Mouse (Mus musculus): Measurements from ENCODE around the gene Bcl3.

The Bcl3 gene

DNA sequence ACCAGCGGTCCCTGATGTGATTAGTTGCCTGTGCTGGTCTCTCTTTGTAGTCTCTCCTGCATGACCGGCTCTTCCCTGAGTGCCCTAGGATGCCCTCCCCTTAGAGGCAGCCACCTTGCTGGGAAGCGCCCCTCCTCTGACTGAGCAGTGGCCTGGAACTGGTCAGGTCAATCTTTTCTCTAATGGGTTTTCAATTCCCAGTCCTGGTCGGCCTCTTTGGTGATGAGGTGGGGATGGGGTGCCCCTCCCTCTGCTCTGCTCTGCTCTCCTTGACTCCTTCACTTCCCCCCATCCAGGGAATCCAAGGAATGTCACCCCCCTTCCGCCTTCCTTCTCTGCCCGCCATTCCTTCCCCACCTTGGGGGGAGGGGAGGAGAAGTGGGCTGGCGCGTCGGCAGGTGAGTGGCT, 51.6 kb downstream of the Bcl3 start, which contains the start of gene Bcam:
Gene Bcam (minus strand): TSS at position 33 of the 408 bp plus-strand sequence.
- in situ Hi-C loops (cut with MseI, MboI) = no loop called here

DNA sequence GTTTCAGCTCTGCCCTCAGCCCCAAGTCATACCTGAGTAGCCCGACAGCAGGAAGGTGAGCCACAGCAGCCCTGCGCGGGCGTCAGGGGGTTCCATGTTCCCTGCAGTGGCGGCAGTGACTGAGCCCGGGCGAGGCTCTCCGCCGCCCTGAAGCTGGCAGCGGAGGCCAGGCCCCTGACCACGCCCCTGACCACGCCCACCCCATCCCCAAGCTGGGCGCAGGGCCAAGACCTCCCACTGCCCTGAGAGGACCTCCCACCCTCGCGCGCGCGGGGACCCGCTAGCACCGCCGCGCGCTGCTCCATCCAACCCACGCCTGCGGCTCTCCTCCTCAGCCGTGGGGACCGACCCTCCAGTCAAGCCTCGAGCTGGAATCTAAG, 52.2 kb downstream of the Bcl3 start:
- in situ Hi-C loops (cut with MseI, MboI) = no loop called here

DNA sequence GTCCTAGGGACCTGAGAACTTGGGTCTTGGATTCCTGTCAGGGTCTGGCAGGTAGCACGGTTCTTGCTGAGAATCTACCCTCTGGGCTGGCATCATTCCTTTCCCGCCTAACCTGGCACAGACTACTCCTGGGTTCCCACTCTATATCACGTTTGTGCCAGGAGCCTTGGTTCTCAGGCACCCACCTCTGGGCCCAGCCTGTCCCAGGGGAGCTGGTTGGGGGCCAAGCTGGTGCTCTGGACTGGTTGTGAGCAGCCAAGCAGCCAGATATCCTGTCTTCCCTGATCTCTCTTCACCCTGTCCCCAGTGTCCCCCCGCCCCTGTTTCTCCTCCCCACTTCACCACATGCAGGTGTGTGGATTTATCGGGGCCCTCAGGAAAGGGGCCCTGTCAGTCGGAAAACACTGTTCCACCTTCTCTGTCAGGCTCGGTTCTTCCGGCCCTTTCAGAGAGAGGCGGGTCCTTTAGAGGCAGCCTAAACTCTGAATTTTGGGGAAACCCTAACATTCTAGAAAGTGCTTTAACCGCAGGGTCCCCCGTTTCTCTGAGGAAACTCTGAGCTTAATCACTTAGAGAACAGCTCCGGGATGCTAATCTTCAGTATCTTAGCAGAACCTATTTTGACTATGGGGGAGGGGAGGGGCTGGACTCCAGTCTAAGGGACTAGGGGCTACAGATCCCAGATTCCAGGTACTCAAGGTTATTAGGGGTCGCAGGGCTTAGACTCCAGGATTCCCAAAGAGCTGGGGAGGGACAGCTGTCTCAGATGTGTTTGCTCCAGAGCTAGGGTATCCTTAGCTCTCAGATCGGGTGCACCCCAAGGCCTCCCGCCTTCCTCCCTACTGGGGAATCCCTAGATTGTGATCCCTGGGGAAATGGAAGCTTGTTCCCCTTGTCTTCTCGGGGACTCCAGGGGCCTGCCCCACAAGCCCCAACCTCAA, 52.9 kb downstream of the Bcl3 start:
- in situ Hi-C loops (cut with MseI, MboI) = no loop called here

DNA sequence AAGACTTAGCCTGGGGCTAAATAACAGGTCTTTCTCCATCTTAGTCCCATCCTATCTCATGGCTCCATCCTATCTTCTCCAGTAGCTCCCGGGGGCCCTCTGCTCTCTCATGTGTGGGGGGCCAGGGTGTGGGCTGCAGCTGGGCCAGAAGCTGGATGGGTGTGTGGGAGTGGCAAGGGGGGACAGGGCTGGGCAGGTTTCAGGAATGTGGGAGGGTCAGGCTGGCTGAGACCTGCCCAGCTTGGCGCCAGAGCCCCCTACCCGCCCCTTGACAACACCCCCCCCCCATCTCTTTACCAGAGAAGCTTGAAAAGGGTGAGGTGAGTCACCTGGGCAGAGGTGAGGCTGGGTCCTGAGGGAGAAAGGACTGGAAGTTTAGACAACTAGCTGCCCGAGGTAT, 53.6 kb downstream of the Bcl3 start:
- in situ Hi-C loops (cut with MseI, MboI) = no loop called here

DNA sequence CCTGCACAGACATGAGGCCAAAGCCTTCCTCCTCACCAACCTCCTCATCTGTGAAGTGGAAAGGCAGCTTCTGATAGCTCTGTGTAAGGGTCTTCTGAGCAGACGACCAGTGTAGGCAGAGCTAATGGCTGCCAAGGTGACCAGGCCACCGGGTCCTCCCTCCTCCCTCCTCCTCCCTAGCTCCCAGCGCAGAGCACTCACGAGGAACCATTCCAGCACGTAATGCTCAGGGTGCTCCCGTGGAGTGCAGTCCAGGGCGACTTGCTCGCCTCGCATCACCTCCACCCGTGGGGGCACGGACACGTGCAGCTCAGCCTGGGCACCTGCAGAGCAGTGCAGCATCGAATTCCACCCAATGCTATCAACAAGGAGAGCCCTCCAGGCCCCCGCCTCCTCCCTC, 54.3 kb downstream of the Bcl3 start:
- in situ Hi-C loops (cut with MseI, MboI) = no loop called here

DNA sequence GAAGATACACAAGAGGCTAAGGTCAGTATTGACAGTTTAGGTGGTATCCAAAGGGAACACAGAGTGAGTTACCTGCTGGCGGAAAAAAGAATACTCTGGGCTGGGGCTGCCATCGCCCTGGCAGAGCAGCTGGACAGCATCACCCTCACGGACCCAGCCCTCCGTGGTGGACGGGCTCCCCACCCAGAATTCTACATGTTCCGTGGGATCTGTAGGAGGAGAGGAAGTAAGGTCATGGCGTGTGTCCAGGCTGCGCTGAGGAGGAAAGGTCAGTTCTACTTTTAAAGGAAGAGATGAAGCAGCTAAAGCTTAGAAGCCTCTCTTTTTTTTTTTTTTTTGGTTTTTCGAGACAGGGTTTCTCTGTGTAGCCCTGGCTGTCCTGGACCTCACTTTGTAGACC, 58.0 kb downstream of the Bcl3 start:
- in situ Hi-C loops (cut with MseI, MboI) = no loop called here

DNA sequence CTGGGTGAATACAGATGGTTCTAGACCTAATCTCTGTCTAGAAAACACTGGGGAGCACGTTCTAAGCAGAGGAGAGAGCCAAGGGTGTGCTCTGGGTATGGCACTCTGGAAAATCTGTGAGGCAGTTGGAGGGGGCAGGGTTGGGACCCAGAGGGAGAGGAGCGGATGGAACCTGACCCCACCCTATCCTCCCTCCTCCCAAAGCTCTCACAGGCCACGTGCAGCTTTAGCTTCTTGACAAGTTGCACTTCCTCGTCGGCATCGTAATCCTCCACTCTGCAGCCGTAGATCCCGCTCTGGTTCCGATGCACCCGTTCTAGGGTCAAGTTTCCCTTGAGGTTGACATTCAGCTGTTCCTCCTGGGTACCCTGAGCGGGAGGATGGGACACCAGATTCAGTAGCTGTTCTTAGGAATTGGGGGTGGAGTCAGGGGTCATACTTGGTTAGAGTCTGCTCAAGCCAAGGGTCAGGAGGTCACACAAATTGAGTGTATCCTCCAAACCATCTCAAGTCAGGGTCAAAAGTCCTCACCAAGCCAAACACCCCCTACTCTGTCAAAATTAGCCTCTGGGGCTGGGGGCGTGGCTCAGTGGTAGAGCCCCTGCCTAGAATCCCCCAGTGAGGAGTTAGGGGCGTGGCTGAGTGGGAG, 58.6 kb downstream of the Bcl3 start:
- in situ Hi-C loops (cut with MseI, MboI) = no loop called here

DNA sequence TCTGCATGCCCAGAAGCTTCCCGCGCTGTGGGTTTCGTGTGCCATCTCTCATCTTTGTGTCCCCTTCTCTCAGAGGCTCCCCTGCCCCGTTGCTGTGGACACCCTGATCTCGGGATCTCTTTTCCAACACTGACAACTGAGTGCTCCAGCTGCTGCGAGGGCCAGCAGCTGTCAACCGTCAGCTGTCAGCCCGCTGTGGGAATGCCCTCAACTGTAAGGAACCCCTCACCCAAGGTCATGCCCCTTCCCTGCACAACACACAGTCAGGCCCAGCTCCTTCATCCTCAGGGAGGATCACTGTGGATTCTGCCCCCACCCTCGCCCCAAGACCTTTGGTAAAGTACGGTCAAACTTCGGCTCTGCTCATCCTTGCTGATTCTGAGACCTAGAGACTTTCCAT, 60.3 kb downstream of the Bcl3 start:
- in situ Hi-C loops (cut with MseI, MboI) = no loop called here

DNA sequence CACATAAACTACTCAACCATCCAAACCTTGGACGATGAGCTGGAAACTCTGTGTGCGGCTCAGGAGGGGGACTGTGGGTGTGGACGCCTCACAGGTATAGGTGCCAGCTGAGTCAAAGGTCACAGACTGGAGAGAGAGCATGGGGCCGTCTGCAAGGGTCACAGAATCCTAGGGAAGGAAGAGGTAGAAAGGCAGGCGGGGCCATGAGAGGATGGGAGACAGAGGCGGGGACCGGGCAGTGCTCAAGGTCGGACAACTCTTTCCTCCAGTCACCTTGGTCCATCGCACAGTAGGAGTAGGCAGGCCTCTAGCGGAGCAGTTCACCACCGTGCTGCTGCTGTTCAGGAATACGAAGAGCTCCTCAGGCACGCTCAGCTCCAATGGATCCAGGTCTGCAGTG, 62.5 kb downstream of the Bcl3 start:
- in situ Hi-C loops (cut with MseI, MboI) = no loop called here

DNA sequence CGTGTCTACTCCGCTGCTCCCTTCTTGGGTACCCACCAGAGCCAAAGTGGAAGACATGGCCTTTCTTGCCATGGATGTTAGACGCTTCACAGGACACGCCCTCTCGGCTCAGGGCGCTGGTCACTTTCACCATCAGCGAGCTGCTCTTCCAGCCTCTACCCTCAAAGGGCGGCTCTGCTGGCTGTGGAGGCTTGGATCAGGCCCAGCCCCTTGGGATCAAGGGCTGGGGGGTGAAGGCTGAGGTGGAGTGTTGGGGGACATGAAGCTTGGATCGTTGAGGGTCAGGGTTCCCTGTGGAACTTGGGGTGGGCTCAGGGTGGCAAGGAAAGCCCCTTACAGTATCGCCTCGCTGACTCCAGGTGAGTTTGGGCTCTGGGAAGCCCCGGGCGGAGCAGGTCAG, 63.9 kb downstream of the Bcl3 start:
- in situ Hi-C loops (cut with MseI, MboI) = no loop called here

Data from mouse trophoblast stem cell (cell line).